Mouse (Mus musculus): ENCODE measurements at regions not wholly inside any gene's neighbourhood (a gene's known extent, or its start where the extent isn't known, plus 50 kb on each side); places are given as distances from the start of the nearest gene placed in this dataset.

DNA sequence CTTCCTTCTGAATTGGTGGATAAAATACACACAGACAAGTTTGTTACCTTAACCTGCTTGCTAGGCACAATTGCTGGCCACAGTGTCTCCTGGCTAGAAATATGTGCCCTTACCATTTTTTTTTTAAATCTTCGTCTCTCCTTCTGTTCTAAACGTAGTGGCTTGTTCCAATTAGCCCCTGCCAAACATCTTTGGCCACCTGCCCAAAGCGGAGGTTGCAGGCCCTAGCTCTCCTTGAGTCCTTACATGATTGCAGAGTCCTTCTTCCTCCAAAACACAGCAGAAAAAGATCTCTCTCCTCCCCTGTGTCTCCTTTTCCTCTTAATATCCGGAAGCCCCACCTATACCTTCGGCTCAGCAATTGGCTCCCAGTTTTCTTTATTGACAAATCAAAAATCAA lies 986.8 kb downstream of the Robo2 start:
- 86% methylated on average over 5 of the region's 5 CpGs for WGBS
- Histone ChIP-seq H3K4me1 (replicated peaks; ENCODE audit: control insufficient read depth, insufficient read depth, low read length) (no peaks in the 10 kb centered on the region), H3K4me2 (ENCODE audit: low read length) (no peak overlapping the region), H3K27me3 (replicated peaks; ENCODE audit: control insufficient read depth, insufficient read depth, low read length) (no peaks in the 10 kb centered on the region), H3K27ac (ENCODE audit: low read depth) (no peak overlapping the region), H3K36me3 (ENCODE audit: control insufficient read depth, insufficient read depth, low read length) (no peaks in the 10 kb centered on the region), H3K4me3 (ENCODE audit: low read depth, low read length) (no peak overlapping the region), H3K9ac (ENCODE audit: low read length) (no peak overlapping the region), H3K9me3 (ENCODE audit: control insufficient read depth, low read length) (0 out of 2 replicates have a peak, but pooled peaks cover 2% of the 10 kb centered on the region)
- DNase-seq (ENCODE audit: low spot score) = no peak
- ATAC-seq (replicated peaks; ENCODE audit: low FRiP score, low TSS enrichment, low read depth) = no peak

DNA sequence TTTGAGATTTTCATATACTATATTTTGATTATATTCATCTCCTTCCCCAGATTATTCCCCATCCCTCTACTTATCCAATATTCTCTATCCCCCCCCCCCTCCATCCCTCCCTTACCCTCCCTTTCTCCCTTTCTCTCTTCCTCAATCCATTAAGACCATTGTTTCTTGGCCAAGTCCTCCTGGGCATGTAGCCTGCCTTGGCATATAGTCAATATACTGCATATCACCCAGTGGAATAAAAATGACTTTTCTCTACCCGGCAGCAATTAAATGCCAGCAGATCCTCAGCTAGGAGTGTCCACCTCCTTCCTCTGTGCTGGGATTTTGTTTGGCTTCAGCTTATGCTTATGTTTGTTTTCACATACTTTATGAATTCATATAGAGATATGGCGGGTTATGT lies 987.3 kb downstream of the Robo2 start:
- Histone ChIP-seq H3K9ac (ENCODE audit: low read length) (no peak overlapping the region), H3K4me3 (ENCODE audit: low read depth, low read length) (no peak overlapping the region), H3K27ac (ENCODE audit: low read depth) (no peak overlapping the region), H3K36me3 (ENCODE audit: control insufficient read depth, insufficient read depth, low read length) (no peaks in the 10 kb centered on the region), H3K4me1 (replicated peaks; ENCODE audit: control insufficient read depth, insufficient read depth, low read length) (no peaks in the 10 kb centered on the region), H3K27me3 (replicated peaks; ENCODE audit: control insufficient read depth, insufficient read depth, low read length) (no peaks in the 10 kb centered on the region), H3K9me3 (ENCODE audit: control insufficient read depth, low read length) (0 out of 2 replicates have a peak, but pooled peaks cover 2% of the 10 kb centered on the region), H3K4me2 (ENCODE audit: low read length) (no peak overlapping the region)
- ATAC-seq (replicated peaks; ENCODE audit: low FRiP score, low TSS enrichment, low read depth) = no peak
- no peak for DNase-seq (ENCODE audit: low spot score)
- 91% methylated on average over 2 of the region's 2 CpGs for WGBS

DNA sequence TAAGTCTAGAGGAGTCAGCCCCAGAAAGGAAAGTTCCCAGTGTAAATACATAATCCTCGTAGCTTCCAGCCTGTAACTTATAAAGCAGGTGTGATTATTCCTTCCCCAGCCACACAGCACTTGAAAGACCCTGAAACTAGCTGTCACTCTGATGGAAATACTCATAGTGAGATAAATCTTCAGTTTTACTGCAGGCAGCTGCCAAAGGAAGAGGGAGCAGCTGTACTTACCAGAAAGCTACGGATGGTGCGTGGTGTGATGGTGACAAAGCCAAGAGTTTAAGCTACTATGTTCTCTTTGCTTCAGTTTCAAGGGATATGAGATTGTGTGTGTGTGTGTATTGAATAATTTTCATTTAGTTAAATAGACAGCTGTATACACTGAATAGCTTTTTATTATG lies 1007.1 kb downstream of the Robo2 start:
- Histone ChIP-seq H3K4me2 (ENCODE audit: low read length) (no peak overlapping the region), H3K4me1 (replicated peaks; ENCODE audit: control insufficient read depth, insufficient read depth, low read length) (peaks cover 8% of the 10 kb centered on the region; the same call in 1 of the 2 replicates), H3K4me3 (ENCODE audit: low read depth, low read length) (no peak overlapping the region), H3K36me3 (ENCODE audit: control insufficient read depth, insufficient read depth, low read length) (no peaks in the 10 kb centered on the region), H3K27ac (ENCODE audit: low read depth) (no peak overlapping the region), H3K27me3 (replicated peaks; ENCODE audit: control insufficient read depth, insufficient read depth, low read length) (no peaks in the 10 kb centered on the region), H3K9ac (ENCODE audit: low read length) (no peak overlapping the region), H3K9me3 (ENCODE audit: control insufficient read depth, low read length) (no peaks in the 10 kb centered on the region)
- ATAC-seq (replicated peaks; ENCODE audit: low FRiP score, low TSS enrichment, low read depth) = no peak
- no peak for DNase-seq (ENCODE audit: low spot score)
- 30% methylated on average over 3 of the region's 3 CpGs for WGBS

DNA sequence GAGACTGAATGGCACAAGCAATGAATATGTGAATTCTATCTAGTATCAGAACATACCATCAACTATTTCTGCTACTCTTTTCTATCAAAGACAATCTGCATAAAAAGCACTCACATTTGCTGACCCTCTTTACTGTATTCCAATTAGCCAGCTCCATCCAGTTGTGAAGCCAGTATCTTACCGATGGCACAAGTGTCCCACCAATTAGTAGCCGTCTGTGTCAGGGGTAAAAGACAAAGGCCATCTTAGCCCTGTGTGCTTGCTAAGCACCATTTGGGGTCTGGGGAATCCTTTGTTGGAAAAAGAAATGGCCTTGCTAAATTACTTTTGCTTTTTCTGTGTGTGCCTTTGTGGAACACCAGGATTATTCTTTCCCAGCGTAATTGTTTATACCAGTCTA lies 1007.5 kb downstream of the Robo2 start:
- Histone ChIP-seq H3K9me3 (ENCODE audit: control insufficient read depth, low read length) (no peaks in the 10 kb centered on the region), H3K27ac (ENCODE audit: low read depth) (peak overlapping the region; percentile 33; the same call in 1 of the 2 replicates), H3K36me3 (ENCODE audit: control insufficient read depth, insufficient read depth, low read length) (no peaks in the 10 kb centered on the region), H3K9ac (ENCODE audit: low read length) (no peak overlapping the region), H3K4me2 (ENCODE audit: low read length) (no peak overlapping the region), H3K4me1 (replicated peaks; ENCODE audit: control insufficient read depth, insufficient read depth, low read length) (peaks cover 8% of the 10 kb centered on the region; the same call in 1 of the 2 replicates), H3K4me3 (ENCODE audit: low read depth, low read length) (no peak overlapping the region), H3K27me3 (replicated peaks; ENCODE audit: control insufficient read depth, insufficient read depth, low read length) (no peaks in the 10 kb centered on the region)
- ATAC-seq (replicated peaks; ENCODE audit: low FRiP score, low TSS enrichment, low read depth) (no peak), DNase-seq (ENCODE audit: low spot score) (no peak)
- WGBS = 53% methylated on average over 3 of the region's 3 CpGs

DNA sequence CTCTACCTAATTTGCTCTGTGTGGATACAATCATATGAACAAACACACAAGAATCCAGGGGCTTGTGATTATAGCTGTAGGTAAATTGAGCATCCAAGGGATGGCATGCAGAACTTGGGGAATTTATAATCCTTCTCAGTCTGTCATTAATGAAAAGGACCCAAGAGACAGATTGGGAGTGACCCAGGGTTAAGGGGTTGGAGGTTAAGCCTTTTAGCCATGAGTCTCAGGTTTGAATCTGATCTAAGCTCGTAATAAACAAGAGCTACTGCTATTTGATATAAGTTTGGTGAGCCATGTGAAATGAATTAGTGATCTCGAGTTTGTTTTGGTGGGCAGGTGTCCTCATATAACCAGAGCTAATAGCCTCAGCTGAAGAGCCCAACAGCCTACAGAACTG lies 1032.6 kb downstream of the Robo2 start:
- no peaks in the 10 kb centered on the region for H3K36me3 ChIP-seq (ENCODE audit: control insufficient read depth, insufficient read depth, low read length)
- no peaks in the 10 kb centered on the region for H3K27me3 ChIP-seq (replicated peaks; ENCODE audit: control insufficient read depth, insufficient read depth, low read length)
- ATAC-seq (replicated peaks; ENCODE audit: low FRiP score, low TSS enrichment, low read depth) = no peak
- H3K4me2 ChIP-seq (ENCODE audit: low read length) = no peak overlapping the region
- H3K4me1 ChIP-seq (replicated peaks; ENCODE audit: control insufficient read depth, insufficient read depth, low read length) = no peaks in the 10 kb centered on the region
- no peaks in the 10 kb centered on the region for H3K9me3 ChIP-seq (ENCODE audit: control insufficient read depth, low read length)
- no peak overlapping the region for H3K27ac ChIP-seq (ENCODE audit: low read depth)
- H3K9ac ChIP-seq (ENCODE audit: low read length) = no peak overlapping the region
- 57% methylated on average over 2 of the region's 2 CpGs for WGBS
- DNase-seq (ENCODE audit: low spot score) = no peak
- no peak overlapping the region for H3K4me3 ChIP-seq (ENCODE audit: low read depth, low read length)

DNA sequence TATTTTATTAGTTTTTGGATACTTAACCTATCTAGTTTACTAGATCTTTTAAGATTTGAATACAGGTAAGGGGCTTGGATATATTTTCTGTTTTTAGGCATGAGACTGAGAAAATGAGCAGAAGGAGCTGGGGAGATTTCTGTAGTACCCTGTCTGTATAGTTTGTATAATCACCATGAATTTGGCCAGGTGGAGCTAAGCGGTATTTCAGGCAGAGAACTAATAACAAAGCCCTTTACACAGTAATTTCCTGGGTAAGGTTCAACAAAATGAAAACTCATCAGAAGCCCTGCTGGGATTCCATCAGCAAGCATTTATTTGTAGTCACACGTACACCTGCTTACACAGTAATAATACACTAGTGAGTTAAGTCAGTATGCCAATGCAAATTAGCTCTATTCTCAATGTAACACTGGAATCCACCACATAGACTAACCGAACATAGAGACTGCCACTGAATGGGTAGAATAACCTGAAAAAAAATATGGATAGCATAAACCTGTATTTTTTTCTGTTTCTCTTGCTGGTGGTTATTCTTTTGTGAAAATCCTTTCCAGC lies 1036.9 kb downstream of the Robo2 start:
- 86% methylated on average over 3 of the region's 3 CpGs for WGBS
- Histone ChIP-seq H3K9me3 (ENCODE audit: control insufficient read depth, low read length) (no peaks in the 10 kb centered on the region), H3K4me3 (ENCODE audit: low read depth, low read length) (no peak overlapping the region), H3K27ac (ENCODE audit: low read depth) (no peak overlapping the region), H3K4me1 (replicated peaks; ENCODE audit: control insufficient read depth, insufficient read depth, low read length) (no peaks in the 10 kb centered on the region), H3K9ac (ENCODE audit: low read length) (no peak overlapping the region), H3K4me2 (ENCODE audit: low read length) (no peak overlapping the region), H3K27me3 (replicated peaks; ENCODE audit: control insufficient read depth, insufficient read depth, low read length) (no peaks in the 10 kb centered on the region), H3K36me3 (ENCODE audit: control insufficient read depth, insufficient read depth, low read length) (no peaks in the 10 kb centered on the region)
- ATAC-seq (replicated peaks; ENCODE audit: low FRiP score, low TSS enrichment, low read depth) (no peak), DNase-seq (ENCODE audit: low spot score) (no peak)

DNA sequence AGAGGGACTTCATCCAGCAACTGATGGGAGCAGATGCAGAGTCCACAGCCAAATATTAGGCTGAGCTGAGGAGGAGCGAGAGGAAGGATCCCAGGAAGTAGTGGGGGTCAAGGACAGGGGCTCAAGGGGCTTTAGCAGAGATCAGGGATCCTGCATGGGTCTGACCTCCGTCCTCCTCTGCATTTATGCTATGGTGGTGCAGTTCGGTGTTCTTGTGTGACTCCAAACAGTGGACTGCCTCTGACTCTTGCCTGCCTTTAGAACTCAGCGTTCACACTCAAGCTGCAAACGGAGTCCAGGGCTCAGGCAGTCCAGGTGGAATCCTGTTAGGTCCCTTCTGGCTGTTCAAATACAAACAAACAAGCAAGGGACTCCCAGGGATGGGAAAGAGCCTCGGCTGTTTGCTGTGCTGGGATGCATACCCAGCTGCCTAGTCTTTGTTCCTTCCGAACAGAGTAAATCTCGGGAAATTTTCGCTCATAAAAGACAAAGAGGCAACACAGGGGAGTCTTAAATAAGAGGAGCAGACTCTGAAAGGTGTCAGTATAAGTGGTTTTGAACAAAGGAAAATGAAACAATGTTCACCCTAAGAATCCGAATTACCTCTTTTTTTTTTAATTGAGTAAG lies 1042.9 kb downstream of the Robo2 start:
- H3K4me2 ChIP-seq (ENCODE audit: low read length) = no peak overlapping the region
- 47% methylated on average over 10 of the region's 10 CpGs for WGBS
- H3K4me1 ChIP-seq (replicated peaks; ENCODE audit: control insufficient read depth, insufficient read depth, low read length) = peaks cover 5% of the 10 kb centered on the region; the same call in 1 of the 2 replicates
- no peak overlapping the region for H3K9ac ChIP-seq (ENCODE audit: low read length)
- H3K27me3 ChIP-seq (replicated peaks; ENCODE audit: control insufficient read depth, insufficient read depth, low read length) = no peaks in the 10 kb centered on the region
- H3K9me3 ChIP-seq (ENCODE audit: control insufficient read depth, low read length) = no peaks in the 10 kb centered on the region
- no peak overlapping the region for H3K27ac ChIP-seq (ENCODE audit: low read depth)
- DNase-seq (ENCODE audit: low spot score) (no peak), ATAC-seq (replicated peaks; ENCODE audit: low FRiP score, low TSS enrichment, low read depth) (no peak)
- H3K36me3 ChIP-seq (ENCODE audit: control insufficient read depth, insufficient read depth, low read length) = no peaks in the 10 kb centered on the region
- H3K4me3 ChIP-seq (ENCODE audit: low read depth, low read length) = no peak overlapping the region

DNA sequence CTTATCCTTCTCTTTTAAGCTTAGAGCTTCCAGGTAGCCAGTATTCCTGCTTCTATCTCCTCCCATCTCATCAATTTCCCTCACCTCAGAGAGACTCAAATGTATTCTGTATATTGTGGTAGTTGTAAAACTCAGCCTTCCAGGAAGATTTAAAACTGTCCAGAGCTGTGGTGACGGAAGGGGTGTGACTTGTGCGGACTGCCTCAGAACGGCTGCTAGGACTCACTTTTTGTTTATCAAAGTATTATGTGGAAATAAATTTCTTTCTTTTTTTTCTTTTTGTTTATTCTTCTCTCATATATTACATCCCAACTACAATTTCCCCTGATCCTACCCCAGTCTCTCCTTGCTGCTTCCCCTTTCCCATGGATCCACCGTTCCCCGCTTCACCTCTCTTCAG lies 1043.7 kb downstream of the Robo2 start:
- Histone ChIP-seq H3K36me3 (ENCODE audit: control insufficient read depth, insufficient read depth, low read length) (no peaks in the 10 kb centered on the region), H3K4me2 (ENCODE audit: low read length) (peak overlapping the region; percentile 18; the same call in 1 of the 2 replicates), H3K27ac (ENCODE audit: low read depth) (no peak overlapping the region), H3K4me3 (ENCODE audit: low read depth, low read length) (no peak overlapping the region), H3K9ac (ENCODE audit: low read length) (no peak overlapping the region), H3K4me1 (replicated peaks; ENCODE audit: control insufficient read depth, insufficient read depth, low read length) (peaks cover 5% of the 10 kb centered on the region; the same call in 1 of the 2 replicates), H3K9me3 (ENCODE audit: control insufficient read depth, low read length) (no peaks in the 10 kb centered on the region), H3K27me3 (replicated peaks; ENCODE audit: control insufficient read depth, insufficient read depth, low read length) (no peaks in the 10 kb centered on the region)
- no peak for ATAC-seq (replicated peaks; ENCODE audit: low FRiP score, low TSS enrichment, low read depth)
- DNase-seq (ENCODE audit: low spot score) = no peak
- WGBS = 45% methylated on average over 5 of the region's 5 CpGs
